Mouse (Mus musculus) kidney, adult 2 months (tissue): ENCODE results near the gene Ppp1r27.
A peak's percentile ranks its signal among the peaks of the same experiment; 100 is the strongest.

Source experiments
- CTCF ChIP-seq: fragments of 200-500 bp; conservative IDR thresholded peaks from 2 replicates; pipeline ENCODE4 v1.5.1; 2011; ENCODE audit warnings: low read depth, mild to moderate bottlenecking, control low read depth, low read length, moderate library complexity, mixed read lengths; ENCODE audit not compliant: insufficient read depth, insufficient read length
- POLR2A ChIP-seq: fragments of 200-500 bp; IDR thresholded peaks from one replicate; pipeline ENCODE4 v1.6.1; 2011; ENCODE audit warnings: low read depth, low read length, control low read depth

GRCm38 (mm10) chr11:120598283-120598989, 47.5 kb upstream of the Ppp1r27 start, which contains the start of the genes Alyref and Anapc11:
- TF ChIP-seq CTCF (no peak), POLR2A (peak; percentile 9)
